24 mouse cellular contexts compared by ENCODE assay signal in the genomic region with DNA sequence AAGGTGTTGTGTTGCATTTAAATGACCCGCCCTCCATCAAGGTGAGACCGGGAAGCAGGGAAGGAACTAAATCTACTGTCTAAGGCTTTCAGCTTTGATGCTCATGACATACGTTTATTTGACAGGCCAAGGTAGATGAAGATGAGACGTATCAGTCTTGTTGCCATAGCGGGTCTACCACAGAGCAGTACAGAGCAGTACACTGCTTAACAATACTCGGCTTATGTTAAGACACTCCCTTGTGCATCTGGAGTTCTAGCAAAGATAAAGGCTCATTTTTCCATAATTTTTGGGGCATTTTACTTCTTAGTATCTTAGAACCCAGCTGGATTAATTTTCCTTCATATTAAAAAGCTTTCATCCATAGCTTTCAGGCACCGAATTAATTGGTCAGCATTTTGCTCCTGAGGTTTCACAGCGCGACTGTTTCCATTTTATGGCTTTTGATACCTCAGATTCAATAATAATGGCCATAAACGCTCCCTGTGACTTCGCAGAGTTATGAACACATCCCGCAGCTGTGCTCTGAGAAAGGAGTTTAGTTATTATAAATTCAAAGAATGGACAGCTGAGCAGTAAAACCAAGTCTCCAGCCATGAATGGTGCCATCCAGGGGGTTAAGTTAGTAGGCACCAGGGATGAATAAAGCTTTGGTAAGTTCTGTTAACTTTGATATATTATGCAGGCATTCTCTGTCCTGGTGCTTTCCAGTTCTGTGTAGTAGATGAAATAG.
"Had no signal": no experiment of that assay in that cellular context is flagged by ENCODE, and none has a peak within 500 bp of the region (broad histone marks: within the 10 kb centered on the region; RNA-seq: fewer than 3 reads in every experiment).

No protein-coding gene starts in this region.

- H3K9ac ChIP-seq: heart, embryonic 13.5 days; heart, embryonic 15.5 days; hindbrain, embryonic 13.5 days; hindbrain, embryonic 15.5 days; kidney, embryonic 15.5 days; limb, embryonic 15.5 days; liver, embryonic 12.5 days had no signal

- H3K4me1 ChIP-seq: heart, embryonic 13.5 days; heart, embryonic 15.5 days; kidney, embryonic 15.5 days; limb, embryonic 15.5 days; liver, embryonic 12.5 days had no signal

- H3K27me3 ChIP-seq: heart, embryonic 13.5 days; heart, embryonic 15.5 days; hindbrain, embryonic 13.5 days; hindbrain, embryonic 15.5 days; kidney, embryonic 15.5 days; limb, embryonic 15.5 days; liver, embryonic 12.5 days had no signal

- H3K4me2 ChIP-seq: heart, embryonic 11.5 days; heart, embryonic 13.5 days; heart, embryonic 15.5 days; hindbrain, embryonic 13.5 days; hindbrain, embryonic 15.5 days; kidney, embryonic 15.5 days; limb, embryonic 15.5 days; liver, embryonic 12.5 days had no signal

- H3K27ac ChIP-seq: gastrocnemius, adult 2 months; heart, adult 2 months; heart, embryonic 13.5 days; heart, embryonic 15.5 days; hindbrain, embryonic 13.5 days; hindbrain, embryonic 15.5 days; hindbrain, postnatal 0 days; kidney, embryonic 15.5 days; kidney, postnatal 0 days; left cerebral cortex, adult 2 months; limb, embryonic 15.5 days; liver, embryonic 12.5 days had no signal

- ATAC-seq: hindbrain, postnatal 0 days; intestine, embryonic 16.5 days; liver, embryonic 12.5 days had no signal

- H3K36me3 ChIP-seq: heart, embryonic 13.5 days; heart, embryonic 15.5 days; hindbrain, embryonic 13.5 days; hindbrain, embryonic 15.5 days; kidney, embryonic 15.5 days; limb, embryonic 15.5 days; liver, embryonic 12.5 days had no signal

- DNase-seq: gastrocnemius, adult 2 months; gastrocnemius, postnatal 10 days; gastrocnemius, postnatal 36 days; heart, adult 11 months; heart, adult 2 months; heart, postnatal 14 days; heart, postnatal 36 days; kidney, adult 11 months; kidney, adult 2 months; kidney, adult 9 months; kidney, postnatal 14 days; kidney, postnatal 36 days had no signal

- H3K4me3 ChIP-seq: gastrocnemius, adult 2 months; heart, adult 2 months; heart, embryonic 13.5 days; heart, embryonic 15.5 days; hindbrain, embryonic 13.5 days; hindbrain, embryonic 15.5 days; kidney, embryonic 15.5 days; left cerebral cortex, adult 2 months; limb, embryonic 15.5 days; liver, embryonic 12.5 days had no signal

- H3K9me3 ChIP-seq: heart, embryonic 13.5 days; heart, embryonic 15.5 days; hindbrain, embryonic 13.5 days; hindbrain, embryonic 15.5 days; kidney, embryonic 15.5 days; limb, embryonic 15.5 days; liver, embryonic 12.5 days had no signal
